ENCODE assay signal across 8 mouse cellular contexts in the genomic region with DNA sequence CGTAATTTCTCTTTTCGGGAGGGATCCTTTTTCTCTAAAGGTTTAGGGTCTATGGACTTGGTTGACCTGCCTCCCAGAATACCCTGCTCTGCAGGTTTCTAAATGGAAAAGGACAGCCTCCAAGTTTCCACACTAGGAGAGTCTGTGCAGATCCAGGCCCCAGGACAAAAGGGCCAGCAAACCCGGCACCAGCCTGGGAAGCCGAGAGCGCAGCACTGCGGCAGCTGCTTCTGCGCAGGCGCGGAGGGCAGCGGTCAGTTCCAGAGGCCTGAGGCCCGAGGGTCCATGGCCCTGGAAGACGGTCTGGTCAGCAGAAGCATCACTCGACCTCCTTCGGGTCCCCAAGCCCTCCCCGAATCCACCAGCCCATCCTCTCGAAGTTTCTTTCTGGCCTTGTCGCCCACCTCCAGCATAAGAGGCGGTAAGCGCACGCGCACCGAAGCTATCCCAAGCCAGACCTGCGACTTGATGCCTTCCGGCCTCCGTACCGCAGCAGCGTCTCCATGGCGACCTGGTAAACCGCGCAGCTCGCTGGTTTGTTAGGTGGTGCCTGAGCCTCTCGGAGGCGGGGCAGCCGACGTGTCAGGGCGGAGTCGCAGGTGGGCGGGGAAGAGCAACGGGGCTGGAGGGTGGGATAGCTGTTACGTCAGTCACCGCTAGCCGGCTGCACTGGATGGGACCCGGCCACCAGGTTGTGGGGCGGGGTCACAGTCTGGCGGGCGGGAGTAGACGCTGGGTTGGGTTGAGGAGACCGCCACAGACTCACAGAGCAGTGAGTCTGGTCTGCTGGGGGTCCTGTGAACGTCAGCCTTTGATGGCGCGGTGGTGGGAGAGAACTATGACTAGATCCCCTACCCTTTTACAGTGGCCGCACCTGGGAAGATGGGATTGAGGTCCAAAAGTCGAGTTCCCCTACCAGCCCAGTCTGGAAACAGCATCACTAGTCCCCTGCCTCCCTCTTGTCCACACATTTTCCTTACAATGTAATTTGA. TPM values are rescaled to one million over a fixed set of nuclear protein-coding genes. Genes with fewer than 3 reads are reported as not detected.
DNase-seq lines count a peak whose midpoint lies in the region; ATAC-seq and TF ChIP-seq lines count a peak whose summit lies in the region.

Gene Lrrc27 (plus strand): TSS at position 235 of the 992 bp plus-strand sequence.
Gene Stk32c (minus strand): TSS at position 554 of the 992 bp plus-strand sequence.

- no peaks in the 10 kb centered on the region for H3K36me3 ChIP-seq in megakaryocyte, embryonic 14.5 days (replicated peaks; ENCODE audit: low read length)

- no peaks in the 10 kb centered on the region for H3K4me1 ChIP-seq in cortical plate, adult 2 months (ENCODE audit: control insufficient read depth, insufficient read depth, low read length)
- H3K4me1 ChIP-seq in megakaryocyte, embryonic 14.5 days = peaks cover 57% of the 10 kb centered on the region

- DNase-seq in gastrocnemius, adult 8-10 months (ENCODE audit: low spot score in 2 of 2) = peak; percentile 92 to 96
- peak; percentile 93 for DNase-seq in hindlimb bud, embryonic 11.5 days (ENCODE audit: extremely low spot score, low read depth, low spot score)
- DNase-seq in left cerebral cortex, adult 8-10 months (ENCODE audit: low spot score in 2 of 2) = peak; percentile 97 to 98
- peak; percentile 99 for DNase-seq in right cerebral cortex, postnatal 10 days (ENCODE audit: low spot score in 2 of 2)
- DNase-seq in urinary bladder, postnatal 25 days (ENCODE audit: low spot score) = peak; percentile 96

- H3K9me3 ChIP-seq in megakaryocyte, embryonic 14.5 days = no peaks in the 10 kb centered on the region

- peak within 1 kb of the TSS; percentile 69 for H3K27ac ChIP-seq in cortical plate, adult 2 months (ENCODE audit: insufficient read depth, low read length)

- no peak for TF ChIP-seq CTCF in cortical plate, adult 2 months (IDR thresholded peaks at IDR 0.05; ENCODE audit: extremely low read depth, insufficient read depth, low read length)

- peak within 1 kb of the TSS; percentile 48 for H3K4me3 ChIP-seq in cortical plate, adult 2 months (ENCODE audit: insufficient read depth, low read length)
- peak within 1 kb of the TSS; percentile 96 for H3K4me3 ChIP-seq in megakaryocyte, embryonic 14.5 days (replicated peaks)

- ATAC-seq in activated CD4-positive, CD25-positive, alpha-beta regulatory T cell, adult 4 months = peak; percentile 92

- H3K27me3 ChIP-seq in megakaryocyte, embryonic 14.5 days (replicated peaks) = no peaks in the 10 kb centered on the region

- peak; percentile 69; the same call in 1 of the 2 replicates for TF ChIP-seq POLR2A in cortical plate, adult 2 months (IDR thresholded peaks at IDR 0.05; ENCODE audit: extremely low read depth, insufficient read depth, low read length)

RNA-seq across cellular contexts. Expression of gene Lrrc27, which starts in this region (rescaled TPM):
- 1 to 10 TPM; 1.2 to 1.8 TPM for polyA plus RNA-seq in activated CD4-positive, CD25-positive, alpha-beta regulatory T cell, adult 4 months (2017; shearing (Covaris generic))
- 11.0 and 12.9 TPM in 2 replicates for polyA plus RNA-seq in cortical plate, adult 2 months (2012; rRNA removed)
- 1 to 10 TPM; 1.2 to 2.8 (median 2.2) TPM for total RNA-seq in gastrocnemius, adult 8-10 months (2022)
- 10 to 100 TPM in 1 of 4 experiments, 1 to 10 TPM in 3; 7.4 to 13.7 (median 8.4) TPM for total RNA-seq in left cerebral cortex, adult 8-10 months (2022)
- 2.9 TPM in 1 of 2 replicates, not detected in the other for polyA plus RNA-seq in megakaryocyte, embryonic 14.5 days (2012; ENCODE audit: insufficient read depth, low replicate concordance)

RNA-seq across cellular contexts. Expression of gene Stk32c, which starts in this region (rescaled TPM):
- polyA plus RNA-seq in activated CD4-positive, CD25-positive, alpha-beta regulatory T cell, adult 4 months (2017; shearing (Covaris generic)) = under 1 TPM; 0.42 to 0.46 TPM
- 140 and 154 TPM in 2 replicates for polyA plus RNA-seq in cortical plate, adult 2 months (2012; rRNA removed)
- total RNA-seq in gastrocnemius, adult 8-10 months (2022) = under 1 TPM in 2 of 4 experiments, not detected in 2; 0.13 to 0.20 TPM
- total RNA-seq in left cerebral cortex, adult 8-10 months (2022) = 100 to 1,000 TPM; 175 to 186 (median 183) TPM
- not detected in 2 replicates for polyA plus RNA-seq in megakaryocyte, embryonic 14.5 days (2012; ENCODE audit: insufficient read depth, low replicate concordance)

Comparison
In these comparisons a context has a peak if more than half of its experiments do, and no peak if none do; other contexts are left out.
1. Peak in every context shown above with its lines: DNase-seq, ATAC-seq, H3K4me3 ChIP-seq and H3K27ac ChIP-seq.
2. RNA of gene Stk32c (total RNA-seq): 175 to 186 TPM in left cerebral cortex, adult 8-10 months; 0.13 to 0.20 TPM in gastrocnemius, adult 8-10 months; every median in the first group is over 100 times any median in the second.
3. RNA of gene Stk32c (polyA plus RNA-seq): 140 to 154 TPM in cortical plate, adult 2 months; 0.42 to 0.46 TPM in activated CD4-positive, CD25-positive, alpha-beta regulatory T cell, adult 4 months and not detected in megakaryocyte, embryonic 14.5 days; every median in the first group is over 10 times any median in the second.